Mouse (Mus musculus) liver, adult 2 months (tissue): ENCODE measurements around the gene Stox2.

ENCODE experiments used
- CTCF ChIP-seq: fragments of 200-500 bp; IDR thresholded peaks from 2 replicates; pipeline ENCODE4 v1.5.1; 2011; ENCODE audit warnings: low read depth, low read length, control low read depth
- POLR2A ChIP-seq: fragments of 200-500 bp; IDR thresholded peaks from 2 replicates; pipeline ENCODE4 v1.6.1; 2011; ENCODE audit warnings: low read length, control low read depth; ENCODE audit not compliant: insufficient read depth; ENCODE audit errors: extremely low read depth

DNA sequence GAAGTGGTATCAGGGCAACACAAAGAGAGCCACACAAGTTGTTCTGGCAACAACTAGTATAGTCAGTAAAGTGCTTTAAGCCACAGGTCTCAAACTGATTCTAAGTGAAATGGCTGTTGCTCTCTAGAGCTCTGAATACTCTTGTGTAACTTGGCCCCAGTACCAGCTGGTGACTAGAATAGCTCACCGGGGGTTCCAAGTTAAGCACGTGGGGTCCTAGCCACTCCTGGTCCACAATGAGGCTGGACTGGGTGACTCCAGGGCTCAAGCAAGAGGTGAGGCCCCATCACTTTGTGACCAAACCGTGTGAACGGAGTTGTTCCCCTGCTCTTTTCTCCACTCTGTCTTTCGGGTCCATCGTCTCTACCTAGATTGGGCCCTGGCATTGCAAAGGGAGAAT, 8.2 kb downstream of the Stox2 start:
- no peak for TF ChIP-seq POLR2A
- no peak for TF ChIP-seq CTCF
